Mouse (Mus musculus) urinary bladder, postnatal 4 days (tissue): ENCODE results near the gene Kat2a.

ENCODE experiments used
- DNase-seq, 2 experiments: peaks; one replicate each; pipeline ENCODE4 v3.0.0; 2021 to 2022; ENCODE audit warnings: low spot score in 2 of 2

The Kat2a gene

DNA sequence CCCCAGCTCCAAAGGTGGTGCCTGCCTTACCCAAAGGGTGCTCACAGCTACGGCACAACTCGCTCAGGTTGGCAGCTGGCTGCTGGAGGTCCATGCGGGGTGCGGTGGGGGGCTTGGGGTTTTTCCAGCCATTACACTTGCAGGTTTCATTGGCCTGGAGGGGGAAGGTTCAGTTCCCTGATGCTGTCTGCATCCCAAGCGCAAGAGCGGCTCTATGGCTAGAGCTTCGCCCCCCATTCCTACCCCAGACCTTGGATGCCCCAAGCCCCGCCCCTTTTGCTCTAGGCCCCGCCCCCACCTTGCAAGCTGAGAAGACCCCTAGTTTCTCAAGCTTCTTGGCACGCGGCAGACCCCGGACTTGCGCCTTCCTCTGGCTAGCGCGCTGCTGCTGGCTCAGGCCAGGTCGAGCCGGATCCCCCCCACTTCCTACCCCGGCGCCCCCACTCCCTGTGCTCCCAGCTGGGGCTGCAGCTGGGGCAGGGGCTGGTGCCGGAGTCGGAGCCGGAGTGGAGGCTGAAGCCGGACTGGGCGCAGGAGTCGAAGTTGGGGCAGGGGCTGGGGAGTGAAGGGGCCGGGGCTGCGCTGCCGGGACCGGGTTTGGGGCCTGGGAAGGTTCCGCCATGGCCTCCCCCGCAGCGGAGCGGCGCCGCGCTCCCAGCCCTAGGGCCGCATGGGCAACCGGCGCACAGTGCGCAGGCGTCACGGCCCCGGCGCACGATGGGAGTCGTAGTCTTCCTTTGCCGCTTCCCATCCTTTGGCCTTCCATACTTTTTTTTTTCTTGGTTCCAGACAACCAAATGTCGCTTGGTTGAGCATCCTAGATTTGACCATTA, at the start of gene Kat2a:
Kat2a (minus strand) TSS at position 683 of the 833 bp plus-strand sequence.
- peak; percentile 81 to 82 for DNase-seq

DNA sequence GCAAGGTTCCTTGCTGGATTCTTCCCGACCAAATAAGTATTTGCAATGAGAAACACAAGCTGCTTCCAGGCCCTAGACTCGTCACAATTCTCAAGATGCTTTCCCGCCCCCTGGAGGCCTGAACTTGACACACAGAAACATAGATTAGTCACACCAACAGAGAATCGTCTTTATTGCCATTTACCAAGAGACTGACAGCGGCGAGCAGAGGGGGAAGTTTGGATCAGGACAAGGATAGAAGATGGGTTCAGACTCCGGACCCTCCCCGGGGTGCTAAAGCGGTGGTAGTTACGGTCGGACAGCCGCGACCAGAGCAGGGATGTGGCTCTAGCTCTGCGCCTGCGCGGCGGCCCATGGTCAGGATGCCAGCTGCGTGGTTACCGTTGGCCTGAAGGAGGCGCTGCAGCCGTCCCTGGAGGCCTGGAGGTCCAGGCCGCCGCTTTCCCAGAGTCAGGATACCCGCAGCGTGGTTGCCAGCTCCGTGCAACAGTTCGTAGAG, 49.3 kb upstream of the Kat2a start:
- peak; percentile 78 to 83 for DNase-seq

DNA sequence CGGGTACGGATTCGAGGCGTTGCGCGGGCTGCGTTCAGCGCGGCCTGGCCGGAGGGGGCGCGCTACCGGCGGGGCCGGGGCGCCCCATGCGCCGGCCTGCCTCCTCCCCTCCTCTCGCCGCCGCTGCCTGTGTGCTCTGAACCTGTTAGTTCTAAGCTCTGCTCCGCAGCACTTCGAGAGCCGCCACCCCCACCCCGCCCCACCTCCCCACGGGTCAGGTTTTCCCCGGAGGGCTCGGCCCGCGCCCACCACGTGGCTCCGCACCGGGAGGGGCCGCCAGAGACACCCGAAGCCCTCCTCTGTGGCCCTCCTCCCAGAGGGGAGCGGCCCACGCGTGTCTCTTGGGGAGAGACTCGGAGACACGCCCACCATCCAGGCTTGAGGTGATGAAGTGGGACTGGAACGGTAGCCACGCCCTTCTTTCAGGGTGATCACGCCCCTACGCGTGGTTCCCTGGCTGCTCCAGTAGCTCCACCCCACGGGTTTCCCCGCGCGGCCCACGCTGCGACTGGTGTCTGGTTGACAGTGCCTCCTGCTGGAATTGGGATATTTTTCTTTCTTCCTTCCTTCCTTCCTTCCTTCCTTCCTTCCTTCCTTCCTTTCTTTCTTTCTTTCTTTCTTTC, 47.5 kb upstream of the Kat2a start, which contains the start of gene Kcnh4:
Kcnh4 (minus strand) TSS at position 332 of the 623 bp plus-strand sequence.
- DNase-seq = no peak

DNA sequence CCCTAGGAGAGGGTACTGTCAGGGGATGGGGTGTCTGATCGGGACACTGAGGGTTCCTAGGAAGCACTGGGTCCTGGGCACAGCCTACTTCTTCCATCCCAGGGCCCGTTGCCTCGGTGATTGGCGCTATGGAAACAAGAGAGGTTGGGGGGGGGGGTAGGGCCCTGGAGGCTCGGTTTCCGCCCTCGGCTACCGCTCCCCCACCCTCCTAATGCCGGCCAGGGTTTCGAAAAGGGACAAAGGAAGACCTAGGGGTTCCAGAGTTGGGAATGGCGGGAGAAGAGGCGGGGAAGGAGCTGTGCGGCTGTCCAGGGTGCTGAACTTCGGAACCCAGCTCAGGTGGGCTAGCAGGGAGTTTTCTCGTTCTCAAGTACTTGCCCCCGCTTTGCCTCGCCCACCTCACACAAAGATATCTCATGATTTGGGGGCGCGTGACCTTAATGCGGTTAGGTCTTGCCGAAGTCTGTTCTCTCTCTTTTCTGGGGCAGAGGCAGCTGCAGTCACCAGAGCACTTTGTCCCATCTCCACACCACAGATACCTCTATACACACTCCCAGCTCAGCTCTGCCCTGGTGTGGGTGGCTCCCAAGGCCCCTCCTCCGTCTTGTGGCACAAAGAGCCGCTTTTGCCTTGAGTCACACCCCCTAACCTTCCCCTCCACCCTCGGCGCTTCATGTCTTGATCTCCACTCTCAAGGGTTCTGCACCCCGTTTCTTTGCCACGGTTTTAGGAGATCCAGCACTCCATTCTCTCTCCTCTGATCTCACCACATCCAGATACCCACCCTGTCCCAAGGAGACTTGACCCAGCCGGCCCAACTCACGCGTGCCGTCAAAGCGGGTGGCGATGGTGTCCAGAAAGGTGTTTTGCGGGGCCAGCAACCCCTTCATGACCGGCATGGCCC, 46.7 kb upstream of the Kat2a start:
- DNase-seq = no peak

DNA sequence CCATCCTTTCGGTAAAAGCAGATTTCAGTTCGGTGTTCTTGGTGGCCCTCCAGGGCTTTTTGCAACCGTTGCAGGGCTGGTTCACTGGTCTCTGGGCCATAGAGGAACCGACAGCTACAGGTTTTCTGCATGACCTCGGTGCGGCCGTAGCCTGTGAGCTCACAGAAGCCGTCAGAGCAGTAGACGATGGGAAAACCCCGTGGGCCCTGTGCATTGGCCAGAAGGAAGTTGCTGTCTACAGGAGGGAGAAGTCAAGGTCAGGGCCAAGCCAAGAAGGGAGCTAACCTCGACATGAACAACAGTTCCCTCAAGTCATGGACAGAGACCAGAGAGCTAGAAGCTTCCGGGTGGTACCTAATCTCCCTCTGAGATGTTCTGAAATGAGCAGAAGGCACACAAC, 45.3 kb upstream of the Kat2a start:
- no peak for DNase-seq

DNA sequence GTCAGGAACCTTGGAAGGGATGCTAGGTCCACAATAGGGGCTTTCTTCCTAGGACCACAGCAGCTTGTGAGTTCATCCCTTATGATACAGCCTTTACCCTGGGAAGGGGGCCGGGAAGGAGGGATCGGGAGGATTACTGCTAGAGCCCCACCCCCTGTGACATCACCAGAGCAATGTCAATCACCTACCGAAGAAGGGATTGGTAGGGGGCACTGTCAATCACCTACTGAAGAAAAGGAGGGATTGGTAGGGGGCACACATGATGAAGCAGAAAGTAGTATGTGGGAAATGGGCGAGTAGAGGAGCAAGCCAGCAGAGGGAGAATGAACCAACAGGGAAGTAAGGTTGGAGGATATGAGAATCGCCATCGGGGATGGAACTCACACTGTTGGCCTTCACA, 44.2 kb upstream of the Kat2a start:
- DNase-seq = no peak

DNA sequence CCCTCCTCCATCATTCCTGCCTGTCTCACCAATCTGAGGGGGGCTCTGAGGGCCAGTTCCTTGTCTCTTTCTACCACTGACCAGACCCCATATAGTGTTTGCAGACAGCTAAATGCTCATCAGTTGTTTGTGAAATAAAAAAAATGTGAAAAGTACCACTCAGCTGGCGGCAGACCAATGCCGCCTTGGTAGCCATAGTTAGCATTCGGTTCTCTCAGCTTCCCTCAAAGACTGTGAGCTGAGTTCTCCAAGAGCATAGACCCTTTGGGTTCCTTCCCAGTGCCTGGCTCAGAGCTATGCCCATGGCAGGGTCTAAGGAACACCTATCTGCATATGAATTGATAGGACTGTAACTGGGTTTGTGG, 42.4 kb upstream of the Kat2a start:
- DNase-seq = no peak

DNA sequence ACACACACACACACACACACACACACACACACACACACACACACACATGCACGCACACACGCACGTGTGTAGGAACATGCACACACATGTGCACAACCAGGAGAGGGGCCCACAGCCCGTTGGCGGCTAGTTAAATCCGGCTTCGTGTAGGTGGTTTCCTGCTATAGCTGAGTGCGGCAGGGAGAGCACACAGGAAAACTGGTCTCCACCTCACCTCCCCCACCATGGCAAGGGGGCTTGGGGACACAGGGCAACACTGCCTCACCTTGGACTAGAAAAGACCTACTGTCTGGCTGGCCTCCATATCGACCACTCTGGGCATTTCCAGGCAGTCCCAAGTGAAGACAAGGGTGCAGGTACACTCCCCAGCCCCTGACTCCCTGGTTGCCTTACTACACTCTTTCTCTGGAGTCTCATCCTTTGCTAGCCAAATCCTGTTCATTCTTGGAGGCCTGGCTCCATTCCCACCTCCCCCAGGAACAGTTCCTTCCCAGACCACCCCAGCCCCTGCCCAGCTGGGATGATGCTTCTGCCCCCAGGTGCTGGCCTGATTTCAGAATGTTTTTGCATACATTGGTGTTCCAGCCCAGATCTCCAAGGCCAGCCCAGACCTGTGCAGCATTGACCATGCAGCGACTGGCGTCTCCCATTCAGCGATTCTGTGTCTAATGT, 41.9 kb upstream of the Kat2a start:
- no peak for DNase-seq

DNA sequence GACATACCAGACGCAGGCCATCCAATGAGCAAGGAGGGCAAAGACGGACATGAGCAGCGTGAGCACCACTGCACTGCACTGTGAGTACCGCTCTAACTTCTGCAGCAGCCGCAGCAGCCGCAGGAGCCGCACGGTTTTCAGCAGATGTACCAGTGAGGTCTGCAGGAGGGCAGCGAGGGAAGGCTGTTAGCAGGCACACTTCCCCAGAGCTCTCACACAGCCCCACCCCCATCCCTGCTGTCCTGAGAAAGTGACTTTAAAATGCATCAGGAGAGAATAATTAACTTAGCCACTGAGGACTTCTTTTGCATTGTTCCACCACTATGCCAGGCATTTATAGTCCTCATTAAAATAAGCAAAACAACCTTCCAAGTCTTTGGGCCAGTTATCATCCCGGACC, 40.0 kb upstream of the Kat2a start:
- no peak for DNase-seq

DNA sequence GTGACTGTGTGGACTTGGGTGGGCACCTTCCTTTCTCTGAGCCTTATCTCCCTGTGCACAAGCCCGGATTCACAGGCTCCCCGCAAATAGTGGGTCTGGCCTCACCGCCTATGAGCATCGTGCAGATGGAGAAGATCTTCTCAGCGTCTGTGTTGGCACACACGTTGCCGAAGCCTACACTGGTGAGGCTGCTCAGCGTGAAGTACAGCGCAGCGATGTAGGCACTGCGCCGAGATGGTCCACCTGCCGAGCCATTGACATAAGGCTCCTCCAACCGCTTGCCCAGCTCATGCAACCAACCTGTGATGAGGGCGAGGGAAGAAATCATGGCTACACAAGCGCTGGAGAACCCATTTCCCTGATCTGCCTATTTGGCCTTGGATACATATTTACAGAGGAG, 37.9 kb upstream of the Kat2a start:
- no peak for DNase-seq

DNA sequence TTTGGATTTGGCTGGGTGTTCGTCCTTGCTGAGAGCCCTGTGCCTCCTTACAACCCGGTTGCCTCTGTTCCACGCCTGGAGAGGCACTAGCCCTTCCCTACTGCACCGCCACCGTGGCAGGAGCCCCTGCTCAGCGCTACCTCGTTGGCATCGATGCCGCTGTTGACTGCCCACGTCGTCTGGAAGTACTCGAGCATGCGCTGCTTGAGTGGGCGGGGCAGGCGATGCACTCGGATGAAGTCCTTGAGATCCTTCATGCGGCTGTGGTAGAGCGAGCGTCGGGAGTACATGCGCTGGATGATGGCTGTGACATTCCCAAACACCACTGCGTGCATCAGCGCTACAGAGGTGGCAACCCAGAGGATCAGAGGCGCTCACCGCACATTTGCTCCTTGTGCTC, 37.2 kb upstream of the Kat2a start:
- DNase-seq = no peak

DNA sequence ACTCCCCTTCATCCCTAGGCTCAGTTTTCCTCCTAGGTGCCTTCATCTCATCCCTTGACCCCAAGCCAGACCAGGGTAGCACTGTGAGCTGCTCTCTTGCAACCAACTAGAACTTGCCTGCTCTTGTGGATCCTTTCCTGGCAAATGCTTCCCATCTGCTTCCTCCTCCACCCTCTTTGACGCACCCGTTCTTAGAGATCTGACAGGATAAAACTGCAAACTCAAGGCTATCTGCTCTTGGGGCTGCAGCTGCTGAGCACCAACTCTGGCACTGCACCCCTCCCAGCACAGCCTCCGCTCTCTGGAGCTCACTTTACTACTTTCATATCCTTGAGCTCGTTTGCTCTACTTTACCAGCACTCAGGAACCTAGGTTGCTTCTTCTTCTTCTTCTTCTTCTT, 36.4 kb upstream of the Kat2a start:
- no peak for DNase-seq

DNA sequence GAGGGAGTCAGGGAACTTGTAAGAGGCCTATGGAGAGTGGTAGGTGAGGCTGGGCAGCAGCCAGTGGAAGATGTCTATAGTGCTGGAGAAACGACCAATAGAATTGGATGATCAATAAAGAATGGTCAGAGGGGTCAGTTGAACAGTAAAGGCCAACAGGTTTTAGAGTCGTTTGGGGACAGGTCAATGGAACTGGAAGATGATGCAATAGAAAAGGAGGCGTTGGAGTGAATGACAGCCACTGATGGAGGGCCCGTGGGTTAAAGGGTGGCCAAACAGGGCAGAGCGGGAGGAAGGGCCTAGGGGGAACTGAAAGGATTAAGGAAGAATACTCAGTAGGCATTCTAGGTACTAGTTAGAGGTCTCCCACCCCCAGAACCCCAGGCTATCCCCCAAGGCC, 34.8 kb upstream of the Kat2a start:
- DNase-seq = no peak

DNA sequence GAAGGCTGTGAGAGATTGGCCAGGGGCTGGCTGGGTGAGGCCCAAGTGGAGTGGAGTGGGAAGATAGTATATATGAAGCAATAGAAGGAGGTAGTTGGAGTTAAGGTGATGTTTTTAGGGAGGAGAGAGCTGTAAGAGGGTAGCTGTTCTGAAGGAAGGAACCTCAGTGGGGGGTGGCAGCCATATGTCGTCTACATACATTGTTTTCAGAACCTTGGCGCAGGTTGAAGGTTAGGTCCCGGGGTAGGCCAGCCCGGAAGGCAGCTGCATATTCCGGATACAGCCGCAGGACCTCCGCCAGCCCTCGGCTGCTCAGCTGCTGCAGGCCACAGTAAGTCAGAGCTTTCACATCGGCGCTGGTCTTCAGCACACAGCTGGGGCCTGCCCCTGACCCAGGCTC, 34.3 kb upstream of the Kat2a start:
- DNase-seq = no peak

DNA sequence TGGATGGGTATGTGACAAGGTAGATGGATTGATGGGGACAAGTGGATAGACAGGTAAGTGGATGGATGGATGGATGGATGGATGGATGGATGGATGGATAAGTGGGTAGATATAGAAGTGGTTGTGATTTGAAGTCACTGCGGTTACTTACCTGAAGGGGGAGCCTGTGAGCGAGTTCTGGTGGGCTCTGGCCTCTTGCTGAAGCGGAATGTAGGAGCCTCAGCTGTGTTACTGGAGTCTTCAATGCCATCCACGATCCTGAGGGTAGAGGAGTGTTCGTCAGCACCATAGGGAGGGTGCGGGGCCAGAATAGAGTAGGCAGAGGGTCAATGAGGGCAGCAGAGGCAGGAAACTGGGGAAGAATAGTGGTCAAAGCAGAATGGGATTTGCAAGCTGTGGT, 32.8 kb upstream of the Kat2a start:
- DNase-seq = no peak

DNA sequence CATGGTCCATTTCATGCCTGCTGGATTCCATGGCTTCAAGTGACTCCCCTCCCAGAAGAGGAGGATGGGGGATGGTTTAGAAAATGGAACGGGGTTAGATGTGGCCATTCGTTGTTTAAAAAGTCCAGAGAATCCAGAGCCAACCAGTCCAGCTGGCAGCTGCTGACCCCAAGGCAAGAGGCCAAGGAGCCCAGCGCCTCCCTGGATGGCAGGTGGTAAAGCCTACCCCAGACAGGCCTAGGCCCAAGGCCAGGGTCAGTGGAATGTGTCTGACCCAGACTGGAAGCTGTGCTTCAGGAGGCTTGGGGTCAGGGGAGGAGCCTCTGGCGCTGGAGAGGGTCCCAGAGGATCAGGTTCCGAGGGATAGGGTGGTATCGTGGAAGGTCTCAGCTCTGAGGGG, 29.1 kb upstream of the Kat2a start:
- DNase-seq = no peak

DNA sequence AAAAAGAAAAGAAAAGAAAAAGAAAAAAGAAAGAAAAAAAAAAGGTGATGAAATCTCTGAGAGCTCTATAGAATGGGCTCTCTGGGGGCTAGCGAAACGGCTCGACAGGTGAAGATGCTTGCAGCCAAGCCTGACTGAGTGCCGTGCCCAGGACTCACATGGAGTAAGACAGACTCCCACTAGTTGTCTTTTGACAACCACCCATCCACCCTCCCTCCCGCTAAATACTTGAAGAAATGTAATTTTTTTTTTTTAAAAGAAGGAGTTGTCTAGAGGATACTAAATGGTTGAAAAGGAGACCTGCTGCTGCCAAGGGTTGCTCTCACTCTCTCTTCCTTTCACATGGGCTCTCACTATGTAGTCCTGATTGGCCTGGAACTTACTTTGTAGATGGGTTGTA, 26.5 kb upstream of the Kat2a start:
- no peak for DNase-seq

DNA sequence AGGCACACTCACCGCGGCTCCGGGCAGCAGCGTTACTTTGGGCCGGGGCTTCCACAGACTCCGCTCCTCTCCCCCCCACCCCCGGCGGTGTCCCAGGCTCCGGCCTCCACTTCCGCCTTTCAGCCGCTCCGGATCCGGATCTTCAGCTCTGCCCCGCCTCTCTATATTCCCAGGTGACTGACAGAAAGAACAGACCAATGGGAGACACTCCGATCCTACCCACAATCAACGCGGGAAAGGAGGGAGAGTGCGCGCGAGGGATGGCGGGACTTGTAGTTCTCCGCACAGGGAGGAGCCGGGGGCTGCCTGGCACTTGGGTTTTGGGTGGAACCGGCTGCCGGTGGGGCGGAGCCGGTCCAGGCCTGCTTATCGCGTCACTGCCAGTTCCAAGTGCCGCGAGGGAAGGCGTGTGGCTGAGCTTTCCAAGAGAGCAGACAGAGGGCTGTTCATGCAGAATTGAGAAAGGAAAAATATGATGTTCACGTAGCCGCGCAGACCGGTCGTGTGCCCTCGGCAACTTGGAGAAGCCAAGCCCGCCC, 25.9 kb upstream of the Kat2a start, which contains the start of gene Rab5c:
Rab5c (minus strand) TSS at position 150 of the 539 bp plus-strand sequence.
- peak; percentile 97 to 99 for DNase-seq

DNA sequence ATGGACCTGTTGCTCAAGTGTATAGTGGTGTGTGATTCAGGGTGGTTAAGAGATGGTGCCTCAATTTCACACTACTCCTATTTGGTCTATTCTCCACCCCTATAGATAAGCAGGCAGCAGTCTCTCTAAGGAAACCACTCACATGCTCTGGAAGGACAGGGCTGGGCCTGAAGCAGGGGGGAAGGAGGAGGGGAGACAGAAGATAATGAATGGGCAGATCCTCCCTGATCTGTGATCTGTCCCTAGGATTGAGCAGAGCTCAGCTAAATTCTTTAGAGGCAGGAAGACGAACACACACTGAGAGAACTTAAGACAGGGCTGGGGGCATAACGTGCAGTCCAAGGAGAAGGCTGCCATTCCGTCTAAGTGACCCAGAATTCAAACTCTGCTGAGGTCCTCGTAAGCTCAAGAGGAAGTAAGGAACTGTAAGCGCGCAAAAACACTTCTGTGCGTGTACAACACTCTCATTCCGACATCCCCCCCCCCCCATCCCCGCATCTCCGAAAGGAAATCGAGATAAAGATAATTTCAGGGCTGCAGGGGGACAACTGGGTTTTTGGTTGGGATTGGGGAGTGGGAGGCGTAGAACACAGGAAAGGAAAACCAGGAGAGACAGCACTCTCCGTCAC, 25.0 kb upstream of the Kat2a start:
- no peak for DNase-seq

DNA sequence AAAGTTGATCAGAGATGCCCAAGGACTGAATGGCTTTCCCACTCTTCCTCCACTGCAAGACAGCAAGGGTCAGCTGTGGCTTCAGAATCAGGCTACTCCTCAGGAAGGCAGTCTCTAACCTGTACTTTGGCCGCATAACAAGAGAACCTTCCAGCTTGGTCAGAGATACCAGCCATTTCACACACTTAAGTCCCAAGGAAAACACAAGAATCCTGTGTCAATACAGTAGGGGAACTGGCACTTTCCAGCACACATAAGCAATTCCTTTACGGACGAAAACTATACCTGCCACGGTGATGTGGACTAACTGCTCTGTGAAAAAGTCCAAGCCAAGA, 24.4 kb upstream of the Kat2a start:
- no peak for DNase-seq
